Mouse (Mus musculus): ENCODE measurements around the gene Vps13c.

The Vps13c gene

GRCm38 (mm10) chr9:67831359-67832045 lies 8.7 kb upstream of the Vps13c start:
- no peak for DNase-seq

GRCm38 (mm10) chr9:67832046-67832605 lies 8.1 kb upstream of the Vps13c start, which contains the start of gene C2cd4a:
C2cd4a (minus strand) TSS chr9:67832330.
- no peak for DNase-seq

- DNase-seq: no peak
Observed at GRCm38 (mm10) chr9:67834535-67834934, 5.7 kb upstream of the Vps13c start.

GRCm38 (mm10) chr9:67837311-67837710 lies 2.9 kb upstream of the Vps13c start:
- DNase-seq: no peak

GRCm38 (mm10) chr9:67842797-67843196 lies 2.6 kb downstream of the Vps13c start:
- no peak for DNase-seq

- no peak for DNase-seq
Observed at GRCm38 (mm10) chr9:67845012-67845411, 4.8 kb downstream of the Vps13c start.

- DNase-seq: no peak
Observed at GRCm38 (mm10) chr9:67845648-67846047, 5.5 kb downstream of the Vps13c start.

GRCm38 (mm10) chr9:67846089-67846488 lies 5.9 kb downstream of the Vps13c start:
- no peak for DNase-seq

GRCm38 (mm10) chr9:67847606-67848005 lies 7.4 kb downstream of the Vps13c start:
- DNase-seq: no peak

- no peak for DNase-seq
Observed at GRCm38 (mm10) chr9:67849397-67849796, 9.2 kb downstream of the Vps13c start.

GRCm38 (mm10) chr9:67849846-67850245 lies 9.7 kb downstream of the Vps13c start:
- DNase-seq: no peak

GRCm38 (mm10) chr9:67851150-67851549 lies 11.0 kb downstream of the Vps13c start:
- no peak for DNase-seq

- no peak for DNase-seq
Observed at GRCm38 (mm10) chr9:67860273-67860672, 20.1 kb downstream of the Vps13c start.

GRCm38 (mm10) chr9:67863332-67863731 lies 23.1 kb downstream of the Vps13c start:
- DNase-seq: no peak

- no peak for DNase-seq
Observed at GRCm38 (mm10) chr9:67864011-67864410, 23.8 kb downstream of the Vps13c start.

- no peak for DNase-seq
Observed at GRCm38 (mm10) chr9:67865411-67865810, 25.2 kb downstream of the Vps13c start.

GRCm38 (mm10) chr9:67867411-67867810 lies 27.2 kb downstream of the Vps13c start:
- no peak for DNase-seq

- peak; percentile 71 for DNase-seq
Observed at GRCm38 (mm10) chr9:67869691-67870450, 29.7 kb downstream of the Vps13c start.

- no peak for DNase-seq
Observed at GRCm38 (mm10) chr9:67874522-67875222, 34.5 kb downstream of the Vps13c start.

- DNase-seq: peak; percentile 17
Observed at GRCm38 (mm10) chr9:67875337-67875736, 35.1 kb downstream of the Vps13c start.

- DNase-seq: no peak
Observed at GRCm38 (mm10) chr9:67877081-67877718, 37.0 kb downstream of the Vps13c start.

GRCm38 (mm10) chr9:67878197-67878769 lies 38.1 kb downstream of the Vps13c start:
- DNase-seq: no peak

Data from right cerebral cortex, adult 18-20 months (tissue).